Mouse (Mus musculus) forebrain, embryonic 16.5 days (tissue): ENCODE data around the gene Hist1h4k. TPM values are rescaled to one million over a fixed set of nuclear protein-coding genes. Genes with fewer than 3 reads are reported as not detected.
"Not testable (repeated sequence)": the region's sequence is repeated elsewhere in the genome, so short reads cannot be mapped to it uniquely, and the experiment has no call there.

Experiments used
- ATAC-seq: fragments of 200-750 bp; cut with Nextera tagmentation; 2 replicates; pipeline ENCODE4 v1.8.0; 2017; ENCODE audit warnings: mild to moderate bottlenecking, moderate library complexity
- H3K27ac ChIP-seq: fragments of 300-500 bp; sonication (generic); 2 replicates; pipeline ENCODE4 v1.5.1; 2014; ENCODE audit warnings: low read length, control low read depth
- H3K27me3 ChIP-seq: fragments of 300-500 bp; sonication (generic); replicated peaks from 2 replicates; pipeline ENCODE4 v1.6.1; 2014; ENCODE audit warnings: low read length; ENCODE audit not compliant: control insufficient read depth, insufficient read depth
- H3K36me3 ChIP-seq: fragments of 300-500 bp; sonication (generic); 2 replicates; pipeline ENCODE4 v1.6.1; 2014; ENCODE audit not compliant: control insufficient read depth, insufficient read depth
- H3K4me1 ChIP-seq: fragments of 300-500 bp; sonication (generic); replicated peaks from 2 replicates; pipeline ENCODE4 v1.6.1; 2014; ENCODE audit warnings: low read length; ENCODE audit not compliant: control insufficient read depth, insufficient read depth
- H3K4me2 ChIP-seq: fragments of 300-500 bp; sonication (generic); 2 replicates; pipeline ENCODE4 v1.6.1; 2014; ENCODE audit warnings: mild to moderate bottlenecking, low read length, control low read depth
- H3K4me3 ChIP-seq: fragments of 300-500 bp; sonication (generic); replicated peaks from 2 replicates; pipeline ENCODE4 v1.5.1; 2014; ENCODE audit warnings: mild to moderate bottlenecking, low read length, control low read depth
- H3K9ac ChIP-seq: fragments of 300-500 bp; sonication (generic); replicated peaks from 2 replicates; pipeline ENCODE4 v1.6.1; 2014; ENCODE audit warnings: low read depth, low read length, control low read depth
- H3K9me3 ChIP-seq: fragments of 300-500 bp; sonication (generic); 2 replicates; pipeline ENCODE4 v1.6.1; 2016; ENCODE audit warnings: low read length; ENCODE audit not compliant: control insufficient read depth
- WGBS: fragments of 180-500 bp; shearing (Covaris S2); extraction: QIAGEN DNeasy Blood & Tissue Kit; methylation state at CpG from one replicate; pipeline ENCODE4 v1.1.7; 2014; 5-methylcytosine and 5-hydroxymethylcytosine counted together
- polyA plus RNA-seq: library from polyadenylated mRNA; unstranded; fragments of >200 nt; fragmentation: Nextera tagmentation; extraction: Ambion mirVana; gene quantifications from 2 replicates; pipeline ENCODE4 v1.2.1, GENCODE M21; 2015

Gene Hist1h4k
- polyA plus RNA-seq: 1.5 and 1.6 TPM in 2 replicates

- H3K4me3 ChIP-seq: peak within 1 kb of the TSS; percentile 70
- peak; percentile 85 for ATAC-seq
- H3K27me3 ChIP-seq: not testable (repeated sequence)
Observed at GRCm38 (mm10) chr13:21750159-21751017, at the start of gene Hist1h4k. Gene Hist1h4k (minus strand): TSS chr13:21750505.

GRCm38 (mm10) chr13:21797163-21797562 is 46.9 kb upstream of the Hist1h4k start:
- not testable (repeated sequence) for H3K4me1 ChIP-seq, ATAC-seq, H3K9ac ChIP-seq, H3K36me3 ChIP-seq, H3K4me3 ChIP-seq, H3K4me2 ChIP-seq, H3K9me3 ChIP-seq, H3K27me3 ChIP-seq, H3K27ac ChIP-seq

More at GRCm38 (mm10) chr13:21750159-21751017, at the start of gene Hist1h4k:
- H3K4me2 ChIP-seq: peak within 1 kb of the TSS; percentile 82
- under 1% methylated on average over 44 of the region's 56 CpGs for WGBS
- H3K9me3 ChIP-seq, H3K36me3 ChIP-seq: not testable (repeated sequence)
- peaks cover 21% of the 10 kb centered on the region for H3K4me1 ChIP-seq
- H3K27ac ChIP-seq: peak within 1 kb of the TSS; percentile 92
- peak within 1 kb of the TSS; percentile 63 for H3K9ac ChIP-seq

- no peaks in the 10 kb centered on the region for H3K27me3 ChIP-seq
- ATAC-seq: no peak
- H3K4me1 ChIP-seq: peaks cover 4% of the 10 kb centered on the region; the same call in 1 of the 2 replicates
- H3K36me3 ChIP-seq: no peaks in the 10 kb centered on the region
- no peak overlapping the region for H3K4me2 ChIP-seq
- H3K27ac ChIP-seq: no peak overlapping the region
- H3K9ac ChIP-seq: no peak overlapping the region
- 89% methylated on average over 7 of the region's 7 CpGs for WGBS
- H3K4me3 ChIP-seq: no peak overlapping the region
- no peaks in the 10 kb centered on the region for H3K9me3 ChIP-seq
Observed at GRCm38 (mm10) chr13:21795584-21795983, 45.3 kb upstream of the Hist1h4k start.

GRCm38 (mm10) chr13:21790601-21791283 is 40.4 kb upstream of the Hist1h4k start:
- no peak for ATAC-seq
- no peak overlapping the region for H3K4me3 ChIP-seq
- H3K9ac ChIP-seq: no peak overlapping the region
- H3K36me3 ChIP-seq: no peaks in the 10 kb centered on the region
- peak overlapping the region; percentile 29; the same call in 1 of the 2 replicates for H3K4me2 ChIP-seq
- H3K4me1 ChIP-seq: peaks cover 17% of the 10 kb centered on the region
- H3K27me3 ChIP-seq: no peaks in the 10 kb centered on the region
- H3K9me3 ChIP-seq: no peaks in the 10 kb centered on the region
- H3K27ac ChIP-seq: no peak overlapping the region
- 7% methylated on average over 18 of the region's 18 CpGs for WGBS

GRCm38 (mm10) chr13:21789925-21790324 is 39.6 kb upstream of the Hist1h4k start:
- Histone ChIP-seq H3K4me3 (no peak overlapping the region), H3K4me2 (no peak overlapping the region), H3K9me3 (no peaks in the 10 kb centered on the region), H3K4me1 (peaks cover 18% of the 10 kb centered on the region), H3K9ac (no peak overlapping the region), H3K36me3 (no peaks in the 10 kb centered on the region), H3K27me3 (no peaks in the 10 kb centered on the region), H3K27ac (no peak overlapping the region)
- 62% methylated on average over 6 of the region's 6 CpGs for WGBS
- no peak for ATAC-seq

GRCm38 (mm10) chr13:21787760-21788593 is 37.7 kb upstream of the Hist1h4k start:
- H3K4me2 ChIP-seq: peak overlapping the region; percentile 48
- no peak overlapping the region; the same call in 1 of the 2 replicates for H3K9ac ChIP-seq
- no peaks in the 10 kb centered on the region for H3K36me3 ChIP-seq
- no peaks in the 10 kb centered on the region for H3K27me3 ChIP-seq
- no peaks in the 10 kb centered on the region for H3K9me3 ChIP-seq
- 8% methylated on average over 14 of the region's 21 CpGs for WGBS
- peak overlapping the region; percentile 63 for H3K27ac ChIP-seq
- peak; percentile 19 for ATAC-seq
- peaks cover 28% of the 10 kb centered on the region for H3K4me1 ChIP-seq
- H3K4me3 ChIP-seq: peak overlapping the region; percentile 28

- peak within 1 kb of the TSS; percentile 74 for H3K27ac ChIP-seq
- WGBS: under 1% methylated on average over 32 of the region's 63 CpGs
- H3K4me3 ChIP-seq: peak within 1 kb of the TSS; percentile 44
- H3K27me3 ChIP-seq, H3K9me3 ChIP-seq, H3K36me3 ChIP-seq: not testable (repeated sequence)
- H3K9ac ChIP-seq: peak within 1 kb of the TSS; percentile 52
- peak; percentile 91 for ATAC-seq
- H3K4me1 ChIP-seq: peaks cover 36% of the 10 kb centered on the region
- peak within 1 kb of the TSS; percentile 57 for H3K4me2 ChIP-seq
Observed at GRCm38 (mm10) chr13:21786899-21787629, 36.8 kb upstream of the Hist1h4k start, which contains the start of the genes Hist1h2an and Hist1h2bp. Gene Hist1h2an (minus strand): TSS chr13:21787218. Gene Hist1h2bp (plus strand): TSS chr13:21787461.

- H3K4me3 ChIP-seq: peak overlapping the region; percentile 44
- peak overlapping the region; percentile 57 for H3K4me2 ChIP-seq
- WGBS: 2% methylated on average over 8 of the region's 8 CpGs
- peak overlapping the region; percentile 52 for H3K9ac ChIP-seq
- peaks cover 36% of the 10 kb centered on the region for H3K4me1 ChIP-seq
- peak overlapping the region; percentile 66 for H3K27ac ChIP-seq
- no peaks in the 10 kb centered on the region for H3K36me3 ChIP-seq
- H3K27me3 ChIP-seq: no peaks in the 10 kb centered on the region
- no peaks in the 10 kb centered on the region for H3K9me3 ChIP-seq
- ATAC-seq: no peak
Observed at GRCm38 (mm10) chr13:21786189-21786898, 36.0 kb upstream of the Hist1h4k start.
